9 mouse cellular contexts compared by ENCODE assay signal in genomic region chr6:139662462-139662861, GRCm38 (mm10).
DNase-seq lines count a peak whose midpoint lies in the region; ATAC-seq lines count a peak whose summit lies in the region.
"Had no signal": no experiment of that assay in that cellular context is flagged by ENCODE, and none has a peak within 500 bp of the region (broad histone marks: within the 10 kb centered on the region; RNA-seq: fewer than 3 reads in every experiment).

No protein-coding gene starts in this region.

- WGBS in hindbrain, embryonic 14.5 days = 40% methylated on average over 1 of the region's 1 CpGs

- intact Hi-C loops in heart, postnatal 25 days (cut with DNase I) = no loop called here

- H3K4me1 ChIP-seq in hindbrain, embryonic 14.5 days (replicated peaks; ENCODE audit: control insufficient read depth, insufficient read depth, low read length) = no peaks in the 10 kb centered on the region
- H3K4me1 ChIP-seq: liver, embryonic 13.5 days had no signal

- DNase-seq in heart, postnatal 4 days = peak; percentile 18
- DNase-seq in heart, postnatal 25 days (ENCODE audit: low spot score) = no peak
- peak; percentile 25 for DNase-seq in right cerebral cortex, adult 18-20 months
- no peak for DNase-seq in right cerebral cortex, postnatal 36 days (ENCODE audit: low spot score in 2 of 2)
- DNase-seq in hindbrain, embryonic 14.5 days (ENCODE audit: low spot score) = peak; percentile 58
- DNase-seq in retina, postnatal 7 days (ENCODE audit: low read depth, low spot score) = peak; percentile 11
- no peak for DNase-seq in c-Kit-positive CD71-positive TER-119-positive erythroid progenitor cells, embryonic 14.5 days (ENCODE audit: low spot score)
- DNase-seq in cerebellum, adult 11 months = no peak
- DNase-seq: liver, embryonic 13.5 days had no signal

- ATAC-seq in hindbrain, embryonic 14.5 days (ENCODE audit: low FRiP score) = peak; percentile 37; the same call in 1 of the 2 replicates

- no peaks in the 10 kb centered on the region for H3K36me3 ChIP-seq in hindbrain, embryonic 14.5 days (replicated peaks; ENCODE audit: control insufficient read depth, insufficient read depth)

- H3K4me3 ChIP-seq in hindbrain, embryonic 14.5 days (replicated peaks; ENCODE audit: low read length) = no peak overlapping the region
- H3K4me3 ChIP-seq: liver, embryonic 13.5 days had no signal

- H3K4me2 ChIP-seq in hindbrain, embryonic 14.5 days (replicated peaks) = no peak overlapping the region
- H3K4me2 ChIP-seq: liver, embryonic 13.5 days had no signal

- no peak overlapping the region for H3K27ac ChIP-seq in hindbrain, embryonic 14.5 days
- H3K27ac ChIP-seq: liver, embryonic 13.5 days had no signal

- H3K27me3 ChIP-seq in hindbrain, embryonic 14.5 days (ENCODE audit: control insufficient read depth, insufficient read depth, low read length) = no peaks in the 10 kb centered on the region
- H3K27me3 ChIP-seq: liver, embryonic 13.5 days had no signal

- peaks cover 4% of the 10 kb centered on the region; the same call in 1 of the 2 replicates for H3K9me3 ChIP-seq in hindbrain, embryonic 14.5 days (ENCODE audit: control insufficient read depth, low read length)
- H3K9me3 ChIP-seq: liver, embryonic 13.5 days had no signal

- H3K9ac ChIP-seq in hindbrain, embryonic 14.5 days = no peak overlapping the region
- H3K9ac ChIP-seq: liver, embryonic 13.5 days had no signal

Comparison
In these comparisons a context has a peak if more than half of its experiments do, and no peak if none do; other contexts are left out.
1. DNase-seq: peak in heart, postnatal 4 days (single experiment), right cerebral cortex, adult 18-20 months (single experiment), hindbrain, embryonic 14.5 days (single experiment) and retina, postnatal 7 days (single experiment); none in heart, postnatal 25 days (single experiment), right cerebral cortex, postnatal 36 days (0 of 2), c-Kit-positive CD71-positive TER-119-positive erythroid progenitor cells, embryonic 14.5 days (single experiment) and cerebellum, adult 11 months (single experiment).